Mouse (Mus musculus) forebrain, embryonic 10.5 days (tissue): ENCODE results near the gene 6030458C11Rik. TPM values are rescaled to one million over a fixed set of nuclear protein-coding genes. Genes with fewer than 3 reads are reported as not detected.

Source experiments
- DNase-seq: peaks from one replicate; pipeline ENCODE4 v3.0.0-alpha.2; 2017; ENCODE audit warnings: low spot score; ENCODE audit errors: extremely low spot score
- H3K27ac ChIP-seq: fragments of 300-500 bp; sonication (generic); 2 replicates; pipeline ENCODE4 v1.5.1; 2016; ENCODE audit warnings: mild to moderate bottlenecking
- H3K27me3 ChIP-seq: fragments of 300-500 bp; sonication (generic); 2 replicates; pipeline ENCODE4 v1.6.1; 2016; ENCODE audit warnings: mild to moderate bottlenecking; ENCODE audit not compliant: poor library complexity, severe bottlenecking
- H3K36me3 ChIP-seq: fragments of 300-500 bp; sonication (generic); replicated peaks from 2 replicates; pipeline ENCODE4 v1.6.1; 2016; ENCODE audit warnings: mild to moderate bottlenecking, moderate library complexity
- H3K4me1 ChIP-seq: fragments of 300-500 bp; sonication (generic); 2 replicates; pipeline ENCODE4 v1.6.1; 2016
- H3K4me3 ChIP-seq: fragments of 300-500 bp; sonication (generic); 2 replicates; pipeline ENCODE4 v1.5.1; 2016; ENCODE audit warnings: mild to moderate bottlenecking, moderate library complexity
- H3K9me3 ChIP-seq: fragments of 300-500 bp; sonication (generic); 2 replicates; pipeline ENCODE4 v1.6.1; 2016; ENCODE audit warnings: mild to moderate bottlenecking, moderate library complexity
- WGBS: fragments of 180-500 bp; shearing (Covaris S2); methylation state at CpG from one replicate; pipeline ENCODE4 v1.1.7; 2016; 5-methylcytosine and 5-hydroxymethylcytosine counted together
- polyA plus RNA-seq: library from polyadenylated mRNA; unstranded; fragments of >200 nt; fragmentation: Nextera tagmentation; extraction: Ambion mirVana; gene quantifications from 2 replicates; pipeline ENCODE4 v1.2.1, GENCODE M21; 2016

6030458C11Rik gene
- polyA plus RNA-seq: 45.0 and 50.4 TPM in 2 replicates

DNA sequence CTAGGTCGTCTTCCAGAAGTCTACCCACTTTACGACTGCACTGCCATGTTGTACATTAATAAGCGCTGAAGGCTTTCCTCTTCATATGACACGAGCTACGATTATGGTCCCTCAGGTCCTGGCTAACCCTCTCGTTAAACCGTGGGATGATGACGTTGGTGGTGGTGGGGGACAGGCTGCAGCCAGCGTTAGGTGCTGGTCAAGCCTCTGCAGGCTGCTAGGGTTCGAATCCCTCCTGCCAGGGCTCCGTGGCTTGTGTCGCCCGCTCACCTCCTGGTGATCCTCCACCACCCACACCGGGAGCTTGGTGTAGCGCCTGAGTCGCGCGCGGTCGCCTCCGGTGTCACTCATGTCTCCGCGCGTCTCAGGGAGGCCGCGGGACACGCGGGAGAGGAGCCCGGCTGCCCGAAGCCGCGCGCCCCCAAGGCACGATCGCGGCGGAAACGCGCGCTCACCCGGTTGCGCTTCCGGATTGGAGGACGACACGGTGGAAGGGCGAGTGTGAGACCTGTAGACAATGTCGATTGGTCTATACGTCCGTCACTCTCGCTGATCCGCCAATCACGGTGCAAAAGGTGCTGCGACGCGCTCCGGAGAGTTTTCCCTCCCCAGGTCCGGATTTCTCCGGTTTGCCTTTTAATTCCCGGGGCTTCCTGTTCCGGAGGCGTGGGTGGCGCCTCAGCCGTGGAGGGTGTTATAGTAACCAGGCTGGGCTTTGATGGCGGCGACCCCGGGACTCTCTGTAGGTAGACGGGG, at the start of gene 6030458C11Rik, which contains the start of gene Drosha:
Gene 6030458C11Rik (minus strand): TSS at position 453 of the 756 bp plus-strand sequence.
Gene Drosha (plus strand): TSS at position 619 of the 756 bp plus-strand sequence.
- Histone ChIP-seq H3K4me3 (peak within 1 kb of the TSS; percentile 94), H3K27ac (peak within 1 kb of the TSS; percentile 99), H3K9me3 (no peaks in the 10 kb centered on the region), H3K4me1 (peaks cover 33% of the 10 kb centered on the region), H3K36me3 (peaks cover 67% of the 10 kb centered on the region), H3K27me3 (no peaks in the 10 kb centered on the region)
- WGBS: under 1% methylated on average over 67 of the region's 67 CpGs
- DNase-seq: peak; percentile 94

GRCm38 (mm10) chr15:12867269-12867668, 42.8 kb upstream of the 6030458C11Rik start:
- no peak overlapping the region for H3K27ac ChIP-seq
- H3K4me3 ChIP-seq: no peak overlapping the region
- no peak for DNase-seq
- H3K4me1 ChIP-seq: no peaks in the 10 kb centered on the region
- H3K9me3 ChIP-seq: no peaks in the 10 kb centered on the region
- no peaks in the 10 kb centered on the region for H3K27me3 ChIP-seq
- 88% methylated on average over 8 of the region's 8 CpGs for WGBS
- H3K36me3 ChIP-seq: peaks cover 93% of the 10 kb centered on the region

DNA sequence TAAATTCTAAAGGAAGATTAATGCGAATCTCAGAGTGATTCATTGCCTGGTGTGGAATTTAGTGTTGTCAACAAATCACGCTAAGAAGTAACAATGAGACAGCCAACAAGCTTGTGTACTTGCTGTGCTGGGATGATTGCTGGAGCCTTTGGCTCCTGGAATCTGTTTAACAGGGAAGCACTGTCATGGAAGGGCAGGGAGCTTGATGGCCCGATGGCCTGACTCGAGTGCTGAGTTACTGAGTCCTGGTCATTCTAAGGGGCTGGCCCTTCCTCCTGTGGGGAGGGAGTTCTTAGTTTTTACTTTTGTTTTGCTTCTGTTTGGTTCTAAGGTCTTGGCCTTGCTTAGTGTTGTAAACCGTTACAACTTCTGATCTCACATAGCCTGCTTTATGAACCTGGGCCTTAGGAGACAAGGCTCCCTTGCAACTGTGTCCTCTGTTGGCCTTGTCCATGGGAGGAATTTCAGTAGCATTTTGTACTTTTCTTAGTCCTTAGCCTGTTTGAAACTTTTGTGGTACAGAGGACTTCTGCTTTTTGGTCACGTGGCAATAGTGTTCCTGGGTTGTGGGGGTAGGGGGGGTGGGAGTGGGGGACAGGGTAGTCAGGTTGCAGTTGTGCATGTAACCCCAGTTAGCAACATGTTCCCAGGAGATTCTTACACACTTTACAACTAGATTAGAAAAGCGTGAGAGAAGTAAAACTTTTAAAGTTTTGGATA, 41.3 kb upstream of the 6030458C11Rik start:
- no peak for DNase-seq
- H3K36me3 ChIP-seq: peaks cover 96% of the 10 kb centered on the region
- no peaks in the 10 kb centered on the region for H3K9me3 ChIP-seq
- no peaks in the 10 kb centered on the region for H3K27me3 ChIP-seq
- 92% methylated on average over 7 of the region's 7 CpGs for WGBS
- no peaks in the 10 kb centered on the region for H3K4me1 ChIP-seq
- H3K27ac ChIP-seq: no peak overlapping the region
- no peak overlapping the region for H3K4me3 ChIP-seq

DNA sequence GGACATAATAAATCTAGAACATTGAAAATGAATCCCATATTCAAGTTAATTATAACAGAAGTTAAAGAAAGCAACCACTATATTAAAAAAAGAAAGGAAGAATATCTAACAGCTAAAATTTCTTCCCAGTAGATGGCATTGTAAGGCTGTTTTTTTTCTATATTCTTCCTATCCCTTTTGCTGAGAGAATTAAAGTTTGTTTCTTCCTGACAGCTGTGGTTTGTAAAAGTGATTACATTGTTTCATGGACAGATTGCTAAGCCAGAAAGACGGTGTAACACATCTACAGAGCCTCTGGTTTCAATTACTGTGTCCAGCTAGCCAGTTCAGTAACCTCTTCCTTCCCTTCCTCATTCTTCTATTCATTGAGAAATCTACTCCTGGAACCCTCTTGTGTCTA, 39.2 kb upstream of the 6030458C11Rik start:
- 80% methylated on average over 1 of the region's 1 CpGs for WGBS
- Histone ChIP-seq H3K36me3 (peaks cover 99% of the 10 kb centered on the region), H3K27ac (no peak overlapping the region), H3K27me3 (no peaks in the 10 kb centered on the region), H3K4me3 (no peak overlapping the region), H3K4me1 (no peaks in the 10 kb centered on the region), H3K9me3 (no peaks in the 10 kb centered on the region)
- DNase-seq: no peak

DNA sequence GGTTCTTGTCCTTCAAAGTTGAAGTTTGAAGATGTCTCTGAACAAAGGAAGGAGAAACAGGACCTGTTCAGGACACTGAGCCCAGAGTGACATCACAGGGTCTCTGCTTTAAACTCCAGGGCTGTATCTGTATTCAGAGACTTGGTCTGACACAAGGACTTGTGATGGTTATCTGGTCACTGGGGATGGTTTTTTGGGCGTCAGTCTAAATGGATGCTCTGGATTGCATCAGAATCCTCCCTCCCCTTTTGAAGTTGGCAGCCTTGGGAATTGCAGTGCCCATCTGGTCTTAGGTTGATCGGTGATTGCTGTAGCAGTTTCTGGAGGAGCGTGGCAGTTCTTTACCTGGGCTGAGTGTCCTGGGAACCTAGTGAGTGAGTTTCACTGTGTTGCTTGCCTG, 37.6 kb upstream of the 6030458C11Rik start:
- no peaks in the 10 kb centered on the region for H3K4me1 ChIP-seq
- H3K4me3 ChIP-seq: no peak overlapping the region
- H3K27me3 ChIP-seq: no peaks in the 10 kb centered on the region
- WGBS: 91% methylated on average over 3 of the region's 3 CpGs
- H3K27ac ChIP-seq: no peak overlapping the region
- H3K9me3 ChIP-seq: no peaks in the 10 kb centered on the region
- no peak for DNase-seq
- peaks cover 97% of the 10 kb centered on the region for H3K36me3 ChIP-seq

- Histone ChIP-seq H3K27me3 (no peaks in the 10 kb centered on the region), H3K4me3 (no peak overlapping the region), H3K27ac (no peak overlapping the region), H3K36me3 (peaks cover 97% of the 10 kb centered on the region), H3K4me1 (no peaks in the 10 kb centered on the region), H3K9me3 (no peaks in the 10 kb centered on the region)
- DNase-seq: no peak
- WGBS: 95% methylated on average over 3 of the region's 3 CpGs
Observed at GRCm38 (mm10) chr15:12858645-12859044, 34.2 kb upstream of the 6030458C11Rik start.

DNA sequence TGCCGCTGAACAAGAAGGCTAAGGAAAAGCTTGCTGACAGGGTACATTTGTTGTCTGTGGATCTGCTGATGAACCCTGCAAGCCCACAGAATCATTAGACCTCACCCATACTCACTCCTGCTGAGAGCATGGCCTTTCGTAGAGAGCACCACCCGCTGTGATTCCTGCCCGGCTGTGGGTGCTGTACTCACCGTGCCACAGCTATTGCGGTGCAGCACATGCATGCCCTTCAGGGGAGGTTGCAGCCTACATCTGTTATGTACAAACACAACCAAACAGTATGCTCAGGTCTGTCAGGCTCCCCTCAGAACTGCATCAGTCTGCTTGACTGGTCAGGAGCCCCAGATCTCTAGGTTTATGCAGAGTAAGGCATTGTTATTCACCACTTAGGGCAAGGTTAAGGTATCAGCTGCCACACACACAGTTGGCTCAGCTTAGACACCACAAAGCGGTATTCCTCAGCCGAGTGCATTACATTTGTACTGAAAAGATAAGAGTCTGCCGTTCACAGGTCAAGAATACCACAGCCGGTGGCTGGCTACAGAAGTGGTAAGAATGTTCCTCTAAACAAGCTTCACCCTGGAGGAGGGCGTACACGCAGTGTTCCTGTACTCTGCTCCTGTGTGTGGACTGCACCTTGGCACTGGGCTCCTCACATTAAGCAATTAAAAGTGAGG, 33.5 kb upstream of the 6030458C11Rik start:
- Histone ChIP-seq H3K36me3 (peaks cover 97% of the 10 kb centered on the region), H3K27me3 (no peaks in the 10 kb centered on the region), H3K27ac (no peak overlapping the region), H3K4me3 (no peak overlapping the region), H3K4me1 (no peaks in the 10 kb centered on the region), H3K9me3 (no peaks in the 10 kb centered on the region)
- 94% methylated on average over 12 of the region's 12 CpGs for WGBS
- DNase-seq: no peak

GRCm38 (mm10) chr15:12856780-12857179, 32.3 kb upstream of the 6030458C11Rik start:
- no peaks in the 10 kb centered on the region for H3K9me3 ChIP-seq
- H3K4me3 ChIP-seq: no peak overlapping the region
- H3K27ac ChIP-seq: no peak overlapping the region
- no peaks in the 10 kb centered on the region for H3K27me3 ChIP-seq
- H3K4me1 ChIP-seq: no peaks in the 10 kb centered on the region
- WGBS: 92% methylated on average over 6 of the region's 6 CpGs
- peaks cover 97% of the 10 kb centered on the region for H3K36me3 ChIP-seq
- no peak for DNase-seq

GRCm38 (mm10) chr15:12853471-12853870, 29.0 kb upstream of the 6030458C11Rik start:
- Histone ChIP-seq H3K9me3 (no peaks in the 10 kb centered on the region), H3K4me1 (no peaks in the 10 kb centered on the region), H3K27me3 (no peaks in the 10 kb centered on the region), H3K27ac (no peak overlapping the region), H3K36me3 (peaks cover 97% of the 10 kb centered on the region), H3K4me3 (no peak overlapping the region)
- WGBS: 91% methylated on average over 8 of the region's 8 CpGs
- no peak for DNase-seq

GRCm38 (mm10) chr15:12849373-12849772, 24.9 kb upstream of the 6030458C11Rik start:
- Histone ChIP-seq H3K4me3 (no peak overlapping the region), H3K4me1 (no peaks in the 10 kb centered on the region), H3K36me3 (peaks cover 99% of the 10 kb centered on the region), H3K27ac (no peak overlapping the region), H3K27me3 (no peaks in the 10 kb centered on the region), H3K9me3 (no peaks in the 10 kb centered on the region)
- WGBS: 91% methylated on average over 4 of the region's 4 CpGs
- DNase-seq: no peak

- DNase-seq: no peak
- no peaks in the 10 kb centered on the region for H3K4me1 ChIP-seq
- H3K27ac ChIP-seq: no peak overlapping the region
- no peak overlapping the region for H3K4me3 ChIP-seq
- no peaks in the 10 kb centered on the region for H3K27me3 ChIP-seq
- WGBS: 94% methylated on average over 11 of the region's 11 CpGs
- H3K9me3 ChIP-seq: no peaks in the 10 kb centered on the region
- peaks cover 99% of the 10 kb centered on the region for H3K36me3 ChIP-seq
Observed at GRCm38 (mm10) chr15:12848196-12848975, 23.9 kb upstream of the 6030458C11Rik start.

- H3K4me3 ChIP-seq: no peak overlapping the region
- H3K9me3 ChIP-seq: no peaks in the 10 kb centered on the region
- H3K27me3 ChIP-seq: no peaks in the 10 kb centered on the region
- no peak for DNase-seq
- no peak overlapping the region for H3K27ac ChIP-seq
- WGBS: 79% methylated on average over 7 of the region's 7 CpGs
- H3K36me3 ChIP-seq: peaks cover 99% of the 10 kb centered on the region
- H3K4me1 ChIP-seq: no peaks in the 10 kb centered on the region
Observed at GRCm38 (mm10) chr15:12842833-12843232, 18.4 kb upstream of the 6030458C11Rik start.
